Mouse (Mus musculus) heart, embryonic 14.5 days (tissue): ENCODE data around the gene Dtd2. TPM values are rescaled to one million over a fixed set of nuclear protein-coding genes. Genes with fewer than 3 reads are reported as not detected.

Experiments used
- ATAC-seq: fragments of 200-750 bp; cut with Nextera tagmentation; 2 replicates; pipeline ENCODE4 v1.8.0; 2017; ENCODE audit warnings: low read depth, moderate TSS enrichment; ENCODE audit not compliant: insufficient number of reproducible peaks, insufficient read depth, low FRiP score
- H3K27ac ChIP-seq, 2 experiments: fragments of 200-500 bp in 1 of 2; fragments of 300-500 bp in 1 of 2; sonication (generic) in 1 of 2; replicated peaks in 1 of 2; 2 replicates each; pipeline ENCODE4 v1.5.1; 2012 to 2014; ENCODE audit warnings: low read depth in 2 of 2, low read length in 2 of 2, control low read depth in 1 of 2, mild to moderate bottlenecking in 1 of 2, mixed read lengths in 1 of 2; ENCODE audit not compliant: control insufficient read depth in 1 of 2, insufficient read depth in 1 of 2
- H3K27me3 ChIP-seq: fragments of 300-500 bp; sonication (generic); 2 replicates; pipeline ENCODE4 v1.6.1; 2014; ENCODE audit warnings: mild to moderate bottlenecking, low read length, control low read depth; ENCODE audit not compliant: control insufficient read depth, insufficient read depth
- H3K36me3 ChIP-seq: fragments of 300-500 bp; sonication (generic); 2 replicates; pipeline ENCODE4 v1.6.1; 2014; ENCODE audit warnings: mild to moderate bottlenecking, control low read depth, low read length, mixed read lengths; ENCODE audit not compliant: control insufficient read depth, insufficient read depth
- H3K4me1 ChIP-seq, 2 experiments: fragments of 200-500 bp in 1 of 2; fragments of 300-500 bp in 1 of 2; sonication (generic) in 1 of 2; 2 replicates each; pipeline ENCODE4 v1.6.1; 2012 to 2014; ENCODE audit warnings: low read length in 2 of 2, control low read depth in 1 of 2, mixed read lengths in 1 of 2; ENCODE audit not compliant: control insufficient read depth in 2 of 2, insufficient read depth in 2 of 2
- H3K4me2 ChIP-seq: fragments of 300-500 bp; sonication (generic); 2 replicates; pipeline ENCODE4 v1.6.1; 2014; ENCODE audit warnings: mild to moderate bottlenecking, low read length
- H3K4me3 ChIP-seq, 2 experiments: fragments of 200-500 bp in 1 of 2; fragments of 300-500 bp in 1 of 2; sonication (generic) in 1 of 2; 2 replicates each; pipeline ENCODE4 v1.5.1; 2012 to 2014; ENCODE audit warnings: low read length in 2 of 2, mild to moderate bottlenecking in 2 of 2, control low read depth in 1 of 2, low read depth in 1 of 2, moderate library complexity in 1 of 2; ENCODE audit not compliant: control insufficient read depth in 1 of 2, insufficient read depth in 1 of 2
- H3K9ac ChIP-seq: fragments of 300-500 bp; sonication (generic); 2 replicates; pipeline ENCODE4 v1.6.1; 2014; ENCODE audit warnings: mild to moderate bottlenecking, low read length
- H3K9me3 ChIP-seq: fragments of 300-500 bp; sonication (generic); 2 replicates; pipeline ENCODE4 v1.6.1; 2016; ENCODE audit warnings: low read length, control low read depth; ENCODE audit not compliant: control insufficient read depth
- WGBS: fragments of 180-500 bp; shearing (Covaris S2); extraction: QIAGEN DNeasy Blood & Tissue Kit; methylation state at CpG from one replicate; pipeline ENCODE4 v1.1.7; 2014; 5-methylcytosine and 5-hydroxymethylcytosine counted together
- polyA plus RNA-seq: library from polyadenylated mRNA; unstranded; fragments of >200 nt; fragmentation: Nextera tagmentation; extraction: Ambion mirVana; gene quantifications from 2 replicates; pipeline ENCODE4 v1.2.1, GENCODE M21; 2014

Gene Dtd2
- polyA plus RNA-seq, 1 experiment from 2014 or later = 19.6 TPM

DNA sequence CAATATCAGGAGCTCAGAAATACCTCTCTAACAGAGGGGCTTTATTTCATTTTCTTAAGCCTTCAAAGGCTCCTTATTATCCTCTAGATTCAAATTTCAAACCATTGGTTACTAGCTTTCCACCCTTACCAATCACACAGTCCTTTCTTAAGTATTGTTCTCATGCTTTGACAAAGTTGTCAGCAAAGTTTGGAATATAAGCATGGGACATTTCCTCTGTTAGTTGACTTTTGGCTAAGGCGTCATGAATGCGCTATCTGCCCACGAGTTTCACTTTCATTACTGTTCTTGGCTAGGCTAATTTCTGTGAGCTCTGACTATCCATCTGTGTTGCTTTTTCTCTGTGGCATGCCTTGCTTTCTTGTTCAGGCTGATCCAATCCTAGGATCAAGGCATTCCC is 3.6 kb downstream of the Dtd2 start:
- Histone ChIP-seq H3K9ac (no peak overlapping the region), H3K4me2 (no peak overlapping the region), H3K9me3 (no peaks in the 10 kb centered on the region), H3K27ac (no peak overlapping the region), H3K36me3 (peaks cover 25% of the 10 kb centered on the region), H3K4me3 (no peak overlapping the region), H3K4me1 (peaks cover 0 to 4% of the 10 kb centered on the region in 2 experiments; a peak in 3 of 4 replicates), H3K27me3 (no peaks in the 10 kb centered on the region)
- ATAC-seq = no peak
- 96% methylated on average over 3 of the region's 3 CpGs for WGBS

DNA sequence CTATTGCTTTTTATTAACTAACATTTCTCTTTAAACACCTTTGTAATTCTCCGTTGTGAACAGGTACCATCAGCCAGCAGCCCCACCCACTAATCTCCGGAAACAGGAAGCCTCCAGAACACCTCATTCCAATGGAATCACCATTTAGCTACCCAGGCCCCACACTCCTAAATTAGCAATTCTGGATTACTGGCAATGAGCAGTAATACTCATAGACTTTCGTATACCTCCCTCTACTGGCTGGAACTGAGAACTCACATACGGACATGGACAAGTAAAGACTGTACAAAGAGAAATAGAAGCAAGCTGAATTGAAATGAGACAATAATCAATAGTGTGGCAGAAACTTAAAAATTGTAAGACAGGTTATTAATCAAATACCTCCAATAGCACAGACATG is 4.8 kb downstream of the Dtd2 start:
- 11% methylated on average over 4 of the region's 4 CpGs for WGBS

DNA sequence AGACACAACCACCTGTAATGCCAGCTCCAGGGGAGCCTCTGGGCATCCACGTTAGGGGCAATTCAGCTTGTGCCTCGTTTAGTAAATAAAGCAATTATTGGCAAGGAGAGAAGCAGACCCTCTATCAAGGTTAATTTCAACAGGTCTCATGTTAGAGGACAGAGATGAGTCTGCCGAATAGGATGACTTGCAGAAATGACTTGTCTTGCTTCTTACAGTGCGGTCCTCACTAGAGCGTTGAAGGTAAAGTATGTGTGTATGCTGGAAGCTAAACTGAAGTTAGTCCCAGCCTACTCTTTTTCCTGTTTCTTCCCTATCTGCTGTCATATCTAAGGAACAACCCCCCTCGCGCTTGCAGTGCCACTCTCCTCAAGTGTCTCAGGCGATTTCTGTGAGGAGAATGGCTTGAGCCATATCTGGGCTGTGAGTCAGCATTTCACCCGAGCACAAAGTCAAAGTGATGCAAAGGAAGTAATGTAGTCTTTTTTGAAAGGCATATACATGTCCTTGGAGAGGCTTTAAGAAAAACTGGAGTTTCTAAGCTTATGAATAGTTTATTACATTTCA is 7.9 kb downstream of the Dtd2 start:
- Histone ChIP-seq H3K9ac (no peak overlapping the region), H3K4me2 (no peak overlapping the region), H3K27me3 (no peaks in the 10 kb centered on the region), H3K36me3 (peaks cover 50% of the 10 kb centered on the region), H3K4me1 (no peaks in the 10 kb centered on the region), H3K9me3 (no peaks in the 10 kb centered on the region), H3K27ac (no peak overlapping the region), H3K4me3 (no peak overlapping the region)
- ATAC-seq = no peak
- 69% methylated on average over 9 of the region's 9 CpGs for WGBS

More for the DNA sequence above, 4.8 kb downstream of the Dtd2 start:
- Histone ChIP-seq H3K27ac (no peak overlapping the region), H3K4me3 (no peak overlapping the region), H3K9me3 (no peaks in the 10 kb centered on the region), H3K4me2 (no peak overlapping the region), H3K4me1 (peaks cover 0 to 4% of the 10 kb centered on the region in 2 experiments; a peak in 3 of 4 replicates), H3K9ac (no peak overlapping the region), H3K36me3 (peaks cover 34% of the 10 kb centered on the region), H3K27me3 (no peaks in the 10 kb centered on the region)
- ATAC-seq = no peak

DNA sequence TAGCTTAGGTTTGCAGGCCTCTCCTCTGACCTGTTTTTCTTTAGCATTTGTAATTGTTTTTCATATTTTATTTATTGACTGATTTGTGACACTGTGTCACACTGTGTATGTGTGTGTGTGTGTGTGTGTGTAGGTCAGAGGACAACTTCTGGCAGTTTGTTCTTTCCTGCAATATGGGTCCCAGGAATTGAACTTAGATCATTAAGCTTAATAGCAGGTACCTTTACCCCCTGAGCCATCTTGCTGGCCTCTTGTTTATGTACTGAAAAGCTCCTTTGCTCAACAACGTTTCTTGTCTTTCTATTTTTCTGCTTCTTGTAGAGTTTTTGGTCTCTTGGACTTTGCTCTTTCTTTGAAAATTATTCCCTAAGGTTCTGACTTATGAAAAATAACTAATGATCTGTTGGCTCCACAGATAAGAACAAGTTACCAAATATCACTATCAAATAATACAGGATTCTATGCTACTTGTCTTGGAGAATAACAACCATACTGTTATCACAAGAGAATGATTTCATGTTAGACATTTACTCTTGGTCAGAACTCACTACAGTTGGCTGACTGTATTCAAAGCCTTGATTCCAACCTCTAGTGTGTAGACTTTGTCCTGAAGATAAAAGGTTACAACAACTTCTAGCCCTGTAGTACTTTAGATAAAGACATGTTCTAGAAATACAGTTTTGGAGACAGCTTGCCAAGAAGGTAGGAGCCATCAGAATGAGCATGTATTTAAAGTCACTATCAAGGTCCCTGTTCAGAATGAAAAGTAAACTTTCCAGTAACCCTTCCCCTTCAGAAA is 10.4 kb downstream of the Dtd2 start:
- 72% methylated on average over 1 of the region's 1 CpGs for WGBS
- H3K27me3 ChIP-seq = no peaks in the 10 kb centered on the region
- no peak for ATAC-seq
- no peak overlapping the region for H3K4me3 ChIP-seq
- no peak overlapping the region for H3K4me2 ChIP-seq
- peaks cover 46% of the 10 kb centered on the region for H3K36me3 ChIP-seq
- H3K4me1 ChIP-seq = no peaks in the 10 kb centered on the region
- H3K27ac ChIP-seq = no peak overlapping the region
- H3K9me3 ChIP-seq = no peaks in the 10 kb centered on the region
- no peak overlapping the region for H3K9ac ChIP-seq

DNA sequence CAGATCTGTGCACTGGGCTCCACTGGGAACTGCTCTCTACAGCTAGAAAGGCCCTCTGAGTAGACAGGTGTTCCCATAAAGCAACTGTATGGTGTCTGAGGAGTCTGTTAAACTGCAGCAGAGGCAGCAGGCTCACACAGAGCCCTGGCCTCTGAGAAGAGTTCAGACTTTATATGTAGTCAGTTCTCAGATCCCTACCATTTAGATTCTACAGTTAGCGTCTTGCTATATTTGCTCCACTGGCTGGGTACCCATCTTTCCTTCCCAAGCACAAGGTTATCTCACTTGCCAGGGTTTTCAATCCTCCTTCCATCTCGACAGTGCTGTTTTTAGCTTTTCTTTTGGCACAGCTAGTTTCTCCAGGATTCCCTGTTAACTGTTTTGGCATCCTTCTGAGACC is 15.7 kb downstream of the Dtd2 start:
- WGBS = 53% methylated on average over 2 of the region's 2 CpGs
- Histone ChIP-seq H3K27me3 (no peaks in the 10 kb centered on the region), H3K4me1 (peaks cover 4 to 5% of the 10 kb centered on the region in 2 experiments), H3K9me3 (no peaks in the 10 kb centered on the region), H3K27ac (no peak overlapping the region), H3K36me3 (peaks cover 13% of the 10 kb centered on the region; the same call in 1 of the 2 replicates), H3K4me2 (no peak overlapping the region), H3K9ac (no peak overlapping the region), H3K4me3 (no peak overlapping the region)
- no peak for ATAC-seq

DNA sequence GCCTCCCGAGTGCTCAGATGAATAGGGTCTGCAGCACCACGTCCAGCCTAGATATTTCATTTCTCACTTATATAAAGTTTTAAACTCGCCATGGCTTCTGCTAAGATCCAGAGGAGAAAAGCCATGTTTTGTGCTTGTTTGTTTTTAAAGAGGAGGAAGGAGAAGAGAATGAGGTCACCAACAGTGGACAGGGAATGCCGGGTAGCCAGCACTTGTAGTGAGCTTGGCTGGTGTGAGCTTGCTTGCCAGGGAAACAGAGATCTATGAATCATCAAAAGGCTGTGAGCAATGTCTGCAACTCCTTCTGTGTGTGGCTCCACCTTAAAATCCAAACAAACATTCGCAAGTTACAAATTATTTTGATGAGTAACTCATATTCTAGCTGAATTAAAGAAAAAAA is 17.8 kb downstream of the Dtd2 start:
- Histone ChIP-seq H3K9ac (no peak overlapping the region), H3K27me3 (no peaks in the 10 kb centered on the region), H3K4me2 (no peak overlapping the region), H3K9me3 (no peaks in the 10 kb centered on the region), H3K4me3 (no peak overlapping the region), H3K36me3 (no peaks in the 10 kb centered on the region), H3K27ac (no peak overlapping the region), H3K4me1 (peaks cover 6 to 7% of the 10 kb centered on the region in 2 experiments)
- 78% methylated on average over 5 of the region's 5 CpGs for WGBS
- ATAC-seq = no peak

DNA sequence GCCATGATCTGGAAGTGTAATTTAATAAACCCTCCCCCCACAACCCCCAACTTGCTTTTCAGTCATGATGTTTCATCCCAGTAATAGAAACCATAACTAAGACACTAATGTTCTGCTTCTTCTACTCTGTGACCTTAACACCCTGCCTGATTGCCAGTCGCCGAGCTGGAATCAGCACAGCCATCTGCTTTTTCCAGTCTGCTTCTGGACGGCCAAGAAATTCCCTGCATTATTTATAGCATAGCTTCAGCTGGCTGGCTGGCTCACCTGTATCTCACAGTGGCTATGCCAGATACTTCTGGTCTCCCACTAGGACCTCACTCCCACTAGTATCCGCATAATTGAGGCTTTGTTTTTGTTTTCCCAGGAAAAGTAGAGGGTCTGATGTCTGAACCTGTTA is 20.5 kb downstream of the Dtd2 start:
- Histone ChIP-seq H3K27ac (no peak overlapping the region), H3K4me1 (peaks cover 6 to 7% of the 10 kb centered on the region in 2 experiments), H3K9ac (no peak overlapping the region), H3K27me3 (no peaks in the 10 kb centered on the region), H3K4me3 (no peak overlapping the region), H3K4me2 (no peak overlapping the region), H3K9me3 (no peaks in the 10 kb centered on the region), H3K36me3 (no peaks in the 10 kb centered on the region)
- ATAC-seq = no peak
- WGBS = 37% methylated on average over 4 of the region's 4 CpGs
